Mouse (Mus musculus) retina, adult 2 months (tissue): ENCODE results near the gene Il2rb.
A peak's percentile ranks its signal among the peaks of the same experiment; 100 is the strongest.

Experiments used
- DNase-seq: peaks from one replicate; pipeline ENCODE4 v3.0.0-alpha.2; 2012; ENCODE audit warnings: low read depth, low spot score

Il2rb gene

GRCm38 (mm10) chr15:78481448-78482000 is 13.5 kb downstream of the Il2rb start:
- DNase-seq = no peak

- DNase-seq = no peak
Observed at GRCm38 (mm10) chr15:78480991-78481390, 14.1 kb downstream of the Il2rb start.

- DNase-seq = peak; percentile 4
Observed at GRCm38 (mm10) chr15:78480111-78480510, 15.0 kb downstream of the Il2rb start.

- DNase-seq = no peak
Observed at GRCm38 (mm10) chr15:78479470-78479869, 15.6 kb downstream of the Il2rb start.

DNA sequence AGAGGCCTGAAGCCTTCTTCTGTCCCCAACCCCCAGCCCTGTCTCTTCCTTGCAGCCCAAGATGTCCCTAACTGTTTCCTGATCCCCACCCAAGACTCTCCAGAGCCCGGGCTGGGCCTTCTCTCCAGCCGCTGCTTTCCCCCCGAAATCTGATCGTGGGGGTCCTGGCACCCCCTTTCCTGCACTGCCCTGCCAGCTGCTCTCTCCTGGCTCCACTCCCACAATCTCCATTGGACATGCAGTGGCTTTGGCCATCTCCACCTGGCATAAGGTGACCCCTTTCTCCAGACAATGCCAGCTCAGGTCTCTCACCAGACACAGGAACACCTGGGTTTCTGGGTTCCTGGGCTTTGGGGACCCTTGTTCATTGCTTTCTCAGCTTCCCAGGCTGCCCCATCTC is 17.0 kb downstream of the Il2rb start:
- no peak for DNase-seq

GRCm38 (mm10) chr15:78476878-78477277 is 18.2 kb downstream of the Il2rb start:
- DNase-seq = no peak

GRCm38 (mm10) chr15:78475604-78476031 is 19.5 kb downstream of the Il2rb start:
- DNase-seq = no peak

DNA sequence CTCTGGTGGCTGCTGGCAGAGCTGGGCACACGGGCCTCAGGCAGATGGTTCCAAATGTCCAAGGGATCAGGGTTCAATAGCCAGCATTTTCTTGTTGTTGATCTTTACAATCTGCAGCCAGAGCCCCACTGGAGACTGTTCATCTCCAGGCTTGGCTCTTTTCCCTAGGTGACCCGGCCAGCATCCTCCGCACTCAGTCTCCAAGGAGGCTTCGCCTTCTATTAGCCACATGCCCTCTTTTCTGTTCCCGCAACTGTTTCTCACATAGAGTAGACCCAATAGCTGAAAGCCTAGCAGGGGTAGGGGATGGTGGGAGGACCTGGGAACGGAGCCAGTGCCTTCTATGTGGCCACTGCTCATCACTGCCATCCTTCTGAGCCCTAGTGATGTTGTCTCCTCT is 21.6 kb downstream of the Il2rb start:
- DNase-seq = no peak

DNA sequence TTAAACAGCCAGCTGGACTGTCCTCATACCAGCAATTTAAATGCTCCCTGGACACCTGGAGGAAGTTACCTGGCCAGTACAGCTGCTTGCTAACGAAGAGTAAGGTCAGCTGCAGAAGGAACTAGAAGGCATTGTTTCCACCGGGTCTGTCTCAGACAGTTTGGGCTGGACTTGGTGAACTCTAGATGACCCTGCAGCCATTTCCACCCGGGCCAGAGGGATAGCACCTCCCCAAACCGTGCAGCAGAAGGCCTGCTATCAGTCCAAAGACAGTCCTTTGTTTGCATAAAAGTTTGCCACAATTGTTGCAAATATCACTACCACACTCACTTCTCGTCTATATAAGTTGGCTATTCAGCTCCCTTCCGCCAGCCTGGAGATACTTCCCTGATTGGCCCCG is 23.2 kb downstream of the Il2rb start:
- no peak for DNase-seq

GRCm38 (mm10) chr15:78470495-78471276 is 24.4 kb downstream of the Il2rb start:
- no peak for DNase-seq

DNA sequence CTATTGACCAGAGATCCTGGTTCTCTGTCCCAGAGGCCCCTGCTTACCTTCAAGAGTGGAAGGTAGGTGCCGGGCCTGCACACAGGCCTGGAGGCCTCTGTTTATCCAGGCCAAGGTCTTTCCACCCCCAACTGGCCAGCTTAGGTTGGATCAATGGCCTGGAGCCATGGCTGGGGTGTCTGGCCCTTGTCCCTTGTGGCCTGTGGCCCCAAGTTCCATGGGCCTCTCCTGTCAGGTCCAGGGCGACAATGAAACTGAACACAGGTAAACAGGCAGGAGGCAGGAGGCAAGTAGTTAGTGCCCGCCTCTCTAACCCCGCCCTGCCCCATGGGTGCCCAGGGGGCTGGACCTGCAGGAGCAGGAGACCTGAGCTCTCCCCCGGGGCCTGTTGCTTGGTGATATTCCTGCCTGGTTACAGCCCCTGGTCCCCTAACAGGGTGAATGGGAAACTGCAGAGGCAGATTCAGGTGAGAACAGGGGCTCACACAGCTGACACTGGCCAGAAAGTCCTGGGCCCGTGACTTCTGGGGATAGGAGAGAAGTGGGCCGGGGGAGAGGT is 26.6 kb downstream of the Il2rb start, which contains the start of gene Tmprss6:
TSS of gene Tmprss6 (minus strand) at position 256 of the 559 bp plus-strand sequence.
- DNase-seq = no peak

DNA sequence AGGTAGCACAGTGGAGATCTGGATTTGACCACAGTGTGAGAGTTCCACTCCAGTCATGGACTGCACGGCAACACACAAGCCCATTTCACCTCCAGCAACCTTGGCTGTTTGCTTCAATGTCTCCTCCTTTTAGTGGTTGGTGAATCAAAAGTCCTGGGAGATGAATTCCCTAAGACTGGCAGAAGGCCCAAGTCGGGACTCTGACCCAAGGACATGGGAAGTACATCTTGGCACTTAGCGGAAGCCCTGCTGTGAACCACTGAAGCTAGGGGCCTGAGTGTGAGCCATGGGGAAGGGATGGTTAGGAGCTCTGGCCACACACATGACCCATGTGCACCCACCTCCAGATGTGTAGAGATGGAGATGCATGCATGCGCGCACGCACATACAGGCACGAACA is 27.5 kb downstream of the Il2rb start:
- DNase-seq = no peak

- DNase-seq = no peak
Observed at GRCm38 (mm10) chr15:78466809-78467208, 28.3 kb downstream of the Il2rb start.

DNA sequence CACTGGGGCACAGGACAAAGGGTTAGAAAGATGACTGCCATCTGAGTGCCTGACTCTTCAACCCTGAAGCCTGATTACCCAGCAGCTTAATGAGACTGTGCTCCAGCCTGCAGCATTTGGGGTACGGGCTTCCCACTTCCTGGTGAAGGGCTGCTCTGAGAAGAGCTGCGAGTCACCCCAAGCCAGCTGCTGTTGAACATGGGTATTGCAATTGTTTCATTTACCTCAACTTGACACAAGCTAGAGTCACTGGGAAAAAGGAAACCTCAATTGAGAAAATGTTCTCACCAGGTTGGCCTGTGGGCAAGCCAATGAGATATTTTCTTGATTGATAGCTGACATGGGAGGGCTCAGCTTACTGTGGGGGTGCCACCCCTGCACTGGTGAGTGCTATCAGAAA is 32.1 kb downstream of the Il2rb start:
- DNase-seq = no peak

DNA sequence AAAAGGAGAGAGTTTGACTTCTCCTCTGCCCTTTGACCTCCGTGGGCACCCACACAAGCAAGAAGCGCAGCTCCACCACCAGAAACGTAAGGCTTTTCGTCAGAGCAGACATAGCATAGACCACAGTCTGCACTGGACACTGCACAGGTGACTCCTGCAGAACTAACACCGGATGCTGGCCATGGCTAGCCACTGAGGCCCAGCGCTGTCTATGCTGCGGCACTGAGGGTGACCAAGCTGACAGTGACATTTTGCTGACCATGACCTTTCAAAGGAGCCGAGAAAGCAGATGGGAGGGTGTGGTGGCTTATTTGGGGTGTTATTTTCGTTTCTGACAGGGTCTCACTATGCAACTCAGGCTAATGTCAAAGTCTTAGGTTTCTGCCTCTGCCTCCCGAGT is 37.9 kb downstream of the Il2rb start:
- no peak for DNase-seq

DNA sequence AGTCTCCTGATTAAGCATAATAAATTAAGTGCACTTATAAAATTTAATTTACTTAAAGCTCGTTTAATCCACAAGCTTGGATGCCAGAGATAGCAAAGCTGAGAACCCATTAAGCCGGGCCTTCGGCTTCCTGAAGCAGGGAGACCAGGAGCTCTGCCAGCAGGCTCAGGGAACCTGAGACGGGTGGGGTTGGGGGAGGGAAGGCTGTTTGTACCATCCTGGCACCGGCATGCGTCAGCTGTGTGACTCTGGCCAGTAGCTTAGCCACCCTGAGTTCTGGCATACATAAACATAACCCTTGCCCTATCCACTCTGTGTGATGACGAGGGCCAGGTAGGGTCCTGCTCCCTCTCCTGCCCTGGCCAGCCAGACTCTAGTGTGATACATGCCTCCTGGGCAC is 39.0 kb downstream of the Il2rb start:
- no peak for DNase-seq

DNA sequence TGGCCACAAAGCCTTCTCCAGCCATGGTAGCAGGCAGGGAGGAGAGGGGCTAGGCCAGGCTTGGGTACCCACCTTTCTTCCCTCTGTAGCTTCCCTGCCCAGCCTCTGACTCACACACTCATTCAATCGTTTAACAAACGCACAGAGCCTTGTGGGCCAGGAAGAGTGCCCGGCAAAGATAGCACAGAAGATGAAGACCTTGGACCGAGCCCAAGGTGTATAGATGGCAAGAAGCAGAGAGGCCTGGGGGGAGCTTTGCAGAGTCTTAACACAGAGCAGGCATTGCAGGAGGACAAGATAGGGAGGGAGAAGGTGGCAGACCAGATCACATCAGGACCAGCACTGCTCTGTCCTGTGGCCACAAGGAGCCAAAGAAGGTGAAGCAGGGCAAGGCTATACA is 39.9 kb downstream of the Il2rb start:
- no peak for DNase-seq

GRCm38 (mm10) chr15:78452929-78453328 is 42.1 kb downstream of the Il2rb start:
- no peak for DNase-seq

- no peak for DNase-seq
Observed at GRCm38 (mm10) chr15:78451201-78451600, 43.9 kb downstream of the Il2rb start.

DNA sequence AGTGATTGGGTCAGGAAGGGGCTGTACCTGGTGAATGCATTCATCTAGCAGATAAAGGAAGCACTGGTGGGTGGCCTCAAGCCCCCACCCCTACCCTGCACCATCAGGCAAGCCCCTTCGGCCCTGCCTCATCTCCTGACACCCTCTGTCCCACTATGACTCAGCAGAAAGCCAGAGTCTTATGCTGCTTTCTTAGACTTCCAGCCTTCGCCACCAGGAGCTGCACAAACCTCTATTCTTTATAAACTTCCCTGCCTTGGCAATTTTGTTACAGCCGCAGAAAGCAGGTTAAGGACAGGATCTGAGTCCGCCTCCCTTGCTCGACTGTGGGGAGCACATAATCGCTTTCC is 44.7 kb downstream of the Il2rb start:
- no peak for DNase-seq

DNA sequence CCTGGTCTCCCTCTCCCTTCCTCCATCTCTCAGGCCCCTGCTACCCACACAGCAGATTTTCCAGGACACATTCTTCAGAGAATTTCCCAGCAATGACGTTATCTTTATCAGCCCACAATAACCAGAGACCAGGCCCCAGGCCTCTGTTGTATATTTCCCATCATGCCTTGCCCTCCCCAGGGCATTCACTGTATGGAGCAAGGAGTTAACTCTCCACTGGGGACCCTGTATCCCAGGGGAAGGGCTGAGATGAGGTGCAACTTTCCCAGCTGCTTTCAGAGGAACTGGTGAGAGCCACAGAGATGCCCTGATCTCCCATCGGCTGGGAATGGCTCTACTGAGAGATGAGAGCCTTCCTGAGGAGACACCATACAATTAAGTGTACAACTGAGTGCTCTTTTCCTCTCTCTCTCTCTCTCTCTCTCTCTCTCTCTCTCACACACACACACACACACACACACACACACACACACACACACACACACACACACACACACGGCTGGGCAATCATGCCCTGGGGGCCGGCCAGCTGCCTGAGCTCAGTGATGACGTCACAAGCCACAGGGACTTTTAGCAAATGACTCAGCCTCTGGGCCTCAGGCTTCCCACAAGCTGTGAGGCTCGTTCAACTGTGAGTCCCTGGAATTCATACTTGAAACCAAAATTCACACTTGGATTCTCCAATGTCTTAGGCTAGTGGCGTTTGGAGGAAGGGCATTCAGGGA is 45.2 kb downstream of the Il2rb start:
- no peak for DNase-seq

GRCm38 (mm10) chr15:78449131-78449530 is 45.9 kb downstream of the Il2rb start:
- DNase-seq = no peak
